Mouse (Mus musculus) heart, embryonic 14.5 days (tissue): ENCODE results near the gene Osbpl3. TPM values are rescaled to one million over a fixed set of nuclear protein-coding genes. Genes with fewer than 3 reads are reported as not detected.

Source experiments
- ATAC-seq: fragments of 200-750 bp; cut with Nextera tagmentation; 2 replicates; pipeline ENCODE4 v1.8.0; 2017; ENCODE audit warnings: low read depth, moderate TSS enrichment; ENCODE audit not compliant: insufficient number of reproducible peaks, insufficient read depth, low FRiP score
- H3K27ac ChIP-seq, 2 experiments: fragments of 200-500 bp in 1 of 2; fragments of 300-500 bp in 1 of 2; sonication (generic) in 1 of 2; replicated peaks in 1 of 2; 2 replicates each; pipeline ENCODE4 v1.5.1; 2012 to 2014; ENCODE audit warnings: low read depth in 2 of 2, low read length in 2 of 2, control low read depth in 1 of 2, mild to moderate bottlenecking in 1 of 2, mixed read lengths in 1 of 2; ENCODE audit not compliant: control insufficient read depth in 1 of 2, insufficient read depth in 1 of 2
- H3K27me3 ChIP-seq: fragments of 300-500 bp; sonication (generic); 2 replicates; pipeline ENCODE4 v1.6.1; 2014; ENCODE audit warnings: mild to moderate bottlenecking, low read length, control low read depth; ENCODE audit not compliant: control insufficient read depth, insufficient read depth
- H3K36me3 ChIP-seq: fragments of 300-500 bp; sonication (generic); 2 replicates; pipeline ENCODE4 v1.6.1; 2014; ENCODE audit warnings: mild to moderate bottlenecking, control low read depth, low read length, mixed read lengths; ENCODE audit not compliant: control insufficient read depth, insufficient read depth
- H3K4me1 ChIP-seq, 2 experiments: fragments of 200-500 bp in 1 of 2; fragments of 300-500 bp in 1 of 2; sonication (generic) in 1 of 2; 2 replicates each; pipeline ENCODE4 v1.6.1; 2012 to 2014; ENCODE audit warnings: low read length in 2 of 2, control low read depth in 1 of 2, mixed read lengths in 1 of 2; ENCODE audit not compliant: control insufficient read depth in 2 of 2, insufficient read depth in 2 of 2
- H3K4me2 ChIP-seq: fragments of 300-500 bp; sonication (generic); 2 replicates; pipeline ENCODE4 v1.6.1; 2014; ENCODE audit warnings: mild to moderate bottlenecking, low read length
- H3K4me3 ChIP-seq, 2 experiments: fragments of 200-500 bp in 1 of 2; fragments of 300-500 bp in 1 of 2; sonication (generic) in 1 of 2; 2 replicates each; pipeline ENCODE4 v1.5.1; 2012 to 2014; ENCODE audit warnings: low read length in 2 of 2, mild to moderate bottlenecking in 2 of 2, control low read depth in 1 of 2, low read depth in 1 of 2, moderate library complexity in 1 of 2; ENCODE audit not compliant: control insufficient read depth in 1 of 2, insufficient read depth in 1 of 2
- H3K9ac ChIP-seq: fragments of 300-500 bp; sonication (generic); 2 replicates; pipeline ENCODE4 v1.6.1; 2014; ENCODE audit warnings: mild to moderate bottlenecking, low read length
- H3K9me3 ChIP-seq: fragments of 300-500 bp; sonication (generic); 2 replicates; pipeline ENCODE4 v1.6.1; 2016; ENCODE audit warnings: low read length, control low read depth; ENCODE audit not compliant: control insufficient read depth
- WGBS: fragments of 180-500 bp; shearing (Covaris S2); extraction: QIAGEN DNeasy Blood & Tissue Kit; methylation state at CpG from one replicate; pipeline ENCODE4 v1.1.7; 2014; 5-methylcytosine and 5-hydroxymethylcytosine counted together
- polyA plus RNA-seq: library from polyadenylated mRNA; unstranded; fragments of >200 nt; fragmentation: Nextera tagmentation; extraction: Ambion mirVana; gene quantifications from 2 replicates; pipeline ENCODE4 v1.2.1, GENCODE M21; 2014

The Osbpl3 gene
- polyA plus RNA-seq, 1 experiment from 2014 or later: 16.7 TPM

- no peak for ATAC-seq
- Histone ChIP-seq H3K27me3 (no peaks in the 10 kb centered on the region), H3K4me3 (no peak overlapping the region), H3K36me3 (0 out of 2 replicates have a peak, but pooled peaks cover 5% of the 10 kb centered on the region), H3K4me1 (peaks cover 2 to 8% of the 10 kb centered on the region in 2 experiments), H3K27ac (no peak overlapping the region), H3K9me3 (no peaks in the 10 kb centered on the region), H3K4me2 (no peak overlapping the region), H3K9ac (no peak overlapping the region)
- WGBS: 39% methylated on average over 5 of the region's 5 CpGs
Measured at GRCm38 (mm10) chr6:50432491-50432890, 23.5 kb downstream of the Osbpl3 start.

DNA sequence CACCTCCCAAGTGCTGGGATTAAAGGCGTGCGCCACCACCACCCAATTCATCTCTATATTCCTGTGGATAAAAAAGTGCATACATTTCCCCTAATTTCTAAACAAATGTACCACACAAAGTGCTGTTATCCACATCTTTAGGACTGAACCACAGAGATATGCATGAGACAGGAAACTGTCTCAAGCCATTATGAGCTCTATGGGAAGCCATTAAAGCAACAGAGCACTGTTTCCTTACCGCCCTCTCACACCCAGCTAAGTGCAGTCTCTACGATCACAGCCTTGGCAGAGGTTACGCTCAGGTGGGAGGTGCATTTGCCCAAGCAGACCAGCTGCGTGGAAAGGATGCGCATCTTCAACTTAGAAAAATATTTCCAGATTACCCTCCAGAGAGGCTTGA is 26.7 kb downstream of the Osbpl3 start:
- Histone ChIP-seq H3K36me3 (no peaks in the 10 kb centered on the region), H3K4me3 (no peak overlapping the region), H3K27me3 (no peaks in the 10 kb centered on the region)

GRCm38 (mm10) chr6:50427051-50427732 is 28.8 kb downstream of the Osbpl3 start:
- Histone ChIP-seq H3K4me1 (peaks cover 0 to 6% of the 10 kb centered on the region in 2 experiments; a peak in 2 of 4 replicates), H3K4me3 (no peak overlapping the region), H3K9me3 (no peaks in the 10 kb centered on the region), H3K4me2 (no peak overlapping the region), H3K9ac (no peak overlapping the region), H3K27me3 (no peaks in the 10 kb centered on the region), H3K27ac (no peak overlapping the region), H3K36me3 (no peaks in the 10 kb centered on the region)
- ATAC-seq: no peak
- 75% methylated on average over 11 of the region's 11 CpGs for WGBS

More for the DNA sequence above, 26.7 kb downstream of the Osbpl3 start:
- peaks cover 2 to 12% of the 10 kb centered on the region in 2 experiments for H3K4me1 ChIP-seq
- H3K27ac ChIP-seq: no peak overlapping the region
- ATAC-seq: no peak
- 90% methylated on average over 7 of the region's 7 CpGs for WGBS
- H3K4me2 ChIP-seq: no peak overlapping the region
- H3K9ac ChIP-seq: no peak overlapping the region
- no peaks in the 10 kb centered on the region for H3K9me3 ChIP-seq

DNA sequence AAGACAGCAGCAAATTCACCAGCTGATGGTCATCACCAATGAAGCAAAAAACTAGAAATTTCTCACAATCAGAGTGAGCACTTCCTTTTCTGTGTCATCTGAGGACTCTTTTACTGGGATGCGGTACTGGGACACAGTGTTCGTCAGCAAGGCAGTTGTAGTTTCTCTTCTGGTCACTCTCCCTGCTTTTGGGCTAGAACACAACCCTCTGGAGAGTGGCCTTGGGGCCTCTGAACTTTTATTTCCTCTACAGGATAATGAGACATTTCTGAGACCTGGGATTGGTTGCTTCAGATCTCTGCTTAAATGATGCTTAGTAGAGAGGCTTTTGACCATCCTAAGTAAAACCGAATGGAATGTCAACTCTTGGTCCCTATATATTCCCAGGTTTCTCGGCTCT is 29.4 kb downstream of the Osbpl3 start:
- Histone ChIP-seq H3K36me3 (no peaks in the 10 kb centered on the region), H3K4me1 (peaks cover 0 to 6% of the 10 kb centered on the region in 2 experiments; a peak in 2 of 4 replicates), H3K9ac (no peak overlapping the region), H3K9me3 (no peaks in the 10 kb centered on the region), H3K4me3 (no peak overlapping the region), H3K27me3 (no peaks in the 10 kb centered on the region), H3K4me2 (no peak overlapping the region), H3K27ac (no peak overlapping the region)
- ATAC-seq: no peak
- 93% methylated on average over 4 of the region's 4 CpGs for WGBS

GRCm38 (mm10) chr6:50424271-50424670 is 31.7 kb downstream of the Osbpl3 start:
- H3K4me2 ChIP-seq: no peak overlapping the region
- no peaks in the 10 kb centered on the region for H3K27me3 ChIP-seq
- H3K9ac ChIP-seq: no peak overlapping the region
- 52% methylated on average over 4 of the region's 4 CpGs for WGBS
- peaks cover 2 to 13% of the 10 kb centered on the region in 2 experiments; a peak in 3 of 4 replicates for H3K4me1 ChIP-seq
- no peaks in the 10 kb centered on the region for H3K36me3 ChIP-seq
- H3K4me3 ChIP-seq: no peak overlapping the region
- no peak overlapping the region for H3K27ac ChIP-seq
- no peaks in the 10 kb centered on the region for H3K9me3 ChIP-seq
- ATAC-seq: no peak

DNA sequence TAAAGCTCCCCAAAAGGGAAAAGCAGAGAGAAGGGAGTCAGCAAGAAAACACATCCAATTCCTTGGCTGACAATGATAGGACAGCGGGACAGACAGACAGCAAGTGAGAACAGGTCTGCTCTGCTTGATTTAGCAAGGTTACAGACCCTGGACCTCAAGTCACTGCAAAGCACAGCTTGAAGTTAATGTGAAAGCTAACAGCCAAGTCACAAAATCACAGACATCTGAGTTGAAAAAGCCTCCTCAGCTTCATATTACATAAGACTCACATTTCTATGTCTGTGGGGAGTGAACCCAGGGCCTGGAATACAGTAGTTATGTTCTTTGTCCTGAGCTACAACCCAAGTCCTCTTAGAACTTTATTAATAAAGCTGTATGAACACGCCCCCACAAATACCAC is 35.6 kb downstream of the Osbpl3 start:
- Histone ChIP-seq H3K36me3 (no peaks in the 10 kb centered on the region), H3K27me3 (no peaks in the 10 kb centered on the region), H3K4me1 (peaks cover 4 to 18% of the 10 kb centered on the region in 2 experiments; a peak in 2 of 4 replicates), H3K4me3 (no peak overlapping the region), H3K9ac (no peak overlapping the region), H3K9me3 (no peaks in the 10 kb centered on the region), H3K27ac (no peak overlapping the region), H3K4me2 (no peak overlapping the region)
- no peak for ATAC-seq
- WGBS: 88% methylated on average over 2 of the region's 2 CpGs

DNA sequence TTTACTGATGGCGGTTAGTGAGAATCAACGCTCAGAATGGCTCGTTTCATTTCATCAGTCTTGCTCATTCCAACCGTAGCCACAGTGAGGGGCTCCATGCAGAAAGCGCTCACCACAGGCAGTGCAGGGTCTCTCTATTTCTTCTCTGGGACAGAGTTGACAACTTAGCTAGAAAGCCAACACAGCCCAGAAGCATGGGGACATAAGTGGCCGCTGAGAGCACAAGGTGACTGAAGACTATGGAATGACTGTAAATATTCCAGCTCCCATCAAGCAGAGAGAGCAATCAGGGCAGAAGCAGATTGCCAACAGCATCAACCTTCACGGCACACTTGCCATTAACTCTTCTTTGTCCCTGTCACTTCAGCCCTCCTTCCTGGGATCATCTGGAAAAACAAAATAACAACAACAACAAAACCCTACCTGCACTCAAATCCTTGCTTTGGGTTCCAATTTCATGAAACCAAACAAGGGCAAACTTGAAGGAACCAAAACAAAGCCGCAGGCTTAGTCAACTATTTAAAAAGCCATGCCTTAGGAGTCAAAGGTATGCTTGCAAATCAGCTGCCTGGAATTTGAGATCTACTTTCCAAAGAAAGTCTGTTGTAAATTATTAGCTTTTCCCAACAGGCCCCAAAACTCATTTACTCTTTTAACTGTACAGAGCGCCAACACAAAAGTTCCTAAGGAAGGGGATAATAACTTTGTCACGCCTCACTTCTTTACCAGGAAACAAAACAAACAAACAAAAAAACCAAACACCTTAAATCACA is 36.3 kb downstream of the Osbpl3 start:
- 67% methylated on average over 10 of the region's 10 CpGs for WGBS
- ATAC-seq: no peak
- H3K4me1 ChIP-seq: peaks cover 5 to 22% of the 10 kb centered on the region in 2 experiments
- no peak overlapping the region for H3K4me3 ChIP-seq
- no peak overlapping the region for H3K4me2 ChIP-seq
- H3K9me3 ChIP-seq: no peaks in the 10 kb centered on the region
- H3K9ac ChIP-seq: no peak overlapping the region
- H3K27me3 ChIP-seq: no peaks in the 10 kb centered on the region
- H3K36me3 ChIP-seq: no peaks in the 10 kb centered on the region
- H3K27ac ChIP-seq: peak overlapping the region; percentile 50 to 58; a peak in 3 of 4 replicates
